Mouse (Mus musculus): ENCODE results near the gene Pcsk4. TPM values are rescaled to one million over a fixed set of nuclear protein-coding genes. Genes with fewer than 3 reads are reported as not detected.
"Not testable (repeated sequence)": the region's sequence is repeated elsewhere in the genome, so short reads cannot be mapped to it uniquely, and the experiment has no call there.

Pcsk4 gene
- polyA plus RNA-seq, 3 experiments from 2014 or later = 2.2 to 10.8 (median 9.5) TPM

DNA sequence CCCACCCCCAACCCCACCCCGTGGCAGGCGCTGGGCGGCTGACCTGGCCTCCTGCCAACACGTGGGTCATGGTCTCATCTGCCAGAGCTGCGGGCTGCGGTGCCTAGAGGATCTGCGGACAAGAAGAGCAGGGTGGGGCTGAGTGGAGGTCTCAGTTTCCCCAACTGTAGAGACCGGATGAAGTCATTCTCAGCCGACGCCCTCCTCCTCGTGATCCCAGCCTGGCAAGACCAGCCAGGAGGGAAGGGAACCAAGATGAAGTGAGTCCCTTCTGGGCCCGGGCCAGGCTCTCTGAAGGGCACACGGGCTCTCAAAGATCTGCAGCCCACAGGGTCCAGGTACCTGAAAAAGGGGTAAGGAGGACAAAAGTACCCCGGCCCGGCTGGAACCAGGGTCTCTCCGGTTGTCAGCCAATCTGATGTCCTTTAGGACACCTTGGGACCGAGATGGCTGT, 18.2 kb upstream of the Pcsk4 start:
- ATAC-seq = no peak

DNA sequence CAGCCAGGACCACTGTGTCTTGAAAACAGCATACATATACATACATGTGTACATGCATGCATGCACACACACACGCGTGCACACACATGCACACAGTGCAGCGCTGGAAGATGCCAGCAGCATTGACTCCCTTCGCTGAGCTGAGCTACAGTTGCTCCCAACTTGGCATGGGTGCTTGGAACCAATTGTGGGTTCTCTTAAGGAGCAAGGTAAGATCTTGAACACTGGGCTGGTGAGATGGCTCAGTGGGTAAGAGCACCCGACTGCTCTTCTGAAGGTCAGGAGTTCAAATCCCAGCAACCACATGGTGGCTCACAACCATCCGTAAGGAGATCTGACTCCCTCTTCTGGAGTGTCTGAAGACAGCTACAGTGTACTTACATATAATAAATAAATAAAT, 16.6 kb upstream of the Pcsk4 start:
- ATAC-seq = not testable (repeated sequence)

- no peak for ATAC-seq
Observed at GRCm38 (mm10) chr10:80345122-80345521, 15.8 kb upstream of the Pcsk4 start.

DNA sequence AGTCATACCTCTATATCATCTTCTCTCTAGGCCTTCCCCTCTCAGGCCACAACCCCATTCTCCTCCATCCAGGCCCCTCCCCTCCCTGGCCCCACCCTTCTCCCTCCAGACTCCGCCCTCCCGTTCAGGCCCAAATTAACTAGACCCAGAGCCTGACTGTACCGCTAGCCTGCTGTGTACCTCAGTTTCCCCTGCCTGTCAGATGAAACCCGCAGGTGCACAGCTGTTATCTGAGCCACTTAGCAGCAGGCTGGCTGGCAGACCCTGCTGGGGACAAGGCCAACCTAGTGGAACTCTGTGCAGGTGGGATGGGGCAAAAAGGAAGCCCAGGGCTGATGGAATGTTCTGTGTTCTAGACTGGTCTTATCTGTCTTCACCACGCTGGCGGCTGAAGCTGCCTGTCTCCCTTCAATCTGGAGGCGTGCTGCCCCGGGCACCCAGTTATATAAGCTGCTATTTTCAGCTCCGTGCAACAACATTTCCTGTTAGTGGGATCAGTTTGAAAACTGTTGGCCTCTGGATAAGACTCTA, 14.9 kb upstream of the Pcsk4 start:
- ATAC-seq = no peak

DNA sequence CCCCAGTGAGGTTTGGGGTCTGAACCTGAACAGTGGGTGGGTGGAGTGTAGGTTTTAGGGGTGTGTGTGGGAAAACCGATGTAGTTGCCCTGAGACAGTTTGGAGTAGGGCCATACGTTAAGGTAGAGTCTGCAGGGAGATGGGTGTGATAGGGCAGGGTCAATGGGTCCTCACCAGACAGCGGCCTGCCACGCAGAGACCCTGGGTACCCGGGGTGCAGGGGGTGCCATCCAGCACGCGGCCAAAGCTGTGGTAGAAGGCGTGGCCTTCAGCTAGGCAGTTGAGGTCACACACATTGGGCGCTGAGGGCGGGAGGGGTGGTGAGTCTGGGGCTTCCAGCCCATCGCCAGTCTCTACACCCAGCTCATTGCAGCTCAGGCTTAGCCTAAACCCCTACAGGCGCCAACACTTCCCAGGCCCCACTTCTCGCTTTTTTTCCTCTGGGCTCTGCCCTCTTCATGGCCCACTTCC, 14.2 kb upstream of the Pcsk4 start:
- no peak for ATAC-seq

- ATAC-seq = peak; percentile 75
Observed at GRCm38 (mm10) chr10:80342749-80343424, 13.6 kb upstream of the Pcsk4 start.

DNA sequence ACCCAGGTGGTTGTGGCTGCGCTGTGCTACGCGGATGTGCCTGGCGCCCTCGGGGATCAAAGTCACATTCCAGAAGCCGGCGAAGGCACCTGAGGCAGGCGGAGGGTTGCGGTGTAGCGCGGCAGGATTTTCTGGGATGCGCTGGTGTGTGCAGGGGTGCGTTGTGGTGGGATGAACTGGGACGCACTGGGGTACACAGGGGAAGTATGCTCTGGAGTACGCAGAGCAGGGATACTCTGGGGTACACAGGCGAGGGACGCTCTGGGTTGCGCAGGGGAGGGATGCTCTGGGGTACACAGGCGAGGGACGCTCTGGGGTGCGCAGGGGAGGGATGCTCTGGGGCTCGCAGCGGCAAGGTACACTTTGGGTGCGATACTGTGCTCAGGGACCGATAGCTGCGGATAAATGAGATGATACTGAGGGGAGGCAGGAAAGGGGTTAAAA, 13.0 kb upstream of the Pcsk4 start:
- ATAC-seq = no peak

DNA sequence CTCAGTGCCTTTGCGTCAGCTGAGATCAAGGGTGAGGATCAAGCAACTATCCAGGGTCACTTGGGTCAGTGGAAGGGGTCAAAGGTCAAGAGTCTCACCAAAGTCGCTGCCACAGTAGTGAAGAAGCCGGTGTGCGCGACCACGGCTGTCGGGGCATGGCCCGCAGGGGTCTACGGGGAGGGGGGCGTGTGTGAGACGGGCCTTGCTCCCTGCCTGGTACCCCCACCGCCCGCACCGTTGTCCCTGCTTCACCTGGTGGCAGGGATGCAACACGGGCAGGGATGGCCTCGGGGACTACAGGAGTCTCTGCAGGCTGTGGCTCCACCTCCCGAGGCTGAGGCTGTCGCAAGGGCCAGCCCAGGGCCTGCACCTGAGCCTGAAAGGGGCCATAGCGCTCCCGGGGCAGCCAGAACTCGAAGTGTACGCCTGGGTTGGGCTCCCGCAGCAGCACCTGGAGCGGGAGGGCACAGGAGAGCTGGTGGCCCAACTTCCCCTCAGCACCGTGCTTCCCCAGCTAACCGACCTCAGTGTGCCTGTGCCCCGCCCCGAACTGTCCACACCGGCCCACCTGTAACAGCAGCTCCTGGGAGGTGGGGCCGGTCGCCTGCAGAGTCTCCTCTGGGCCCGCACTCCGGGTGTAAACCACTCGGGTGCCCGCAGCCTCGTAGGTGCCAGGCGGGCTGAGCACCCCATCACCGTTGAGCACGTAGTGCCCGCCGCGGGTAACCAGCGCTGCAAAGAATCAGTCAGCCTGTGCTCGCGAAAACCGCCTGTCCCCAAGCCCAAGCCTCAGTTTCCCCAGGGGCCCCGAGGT, 12.4 kb upstream of the Pcsk4 start:
- no peak for ATAC-seq

GRCm38 (mm10) chr10:80341026-80341425, 11.7 kb upstream of the Pcsk4 start:
- ATAC-seq = no peak

DNA sequence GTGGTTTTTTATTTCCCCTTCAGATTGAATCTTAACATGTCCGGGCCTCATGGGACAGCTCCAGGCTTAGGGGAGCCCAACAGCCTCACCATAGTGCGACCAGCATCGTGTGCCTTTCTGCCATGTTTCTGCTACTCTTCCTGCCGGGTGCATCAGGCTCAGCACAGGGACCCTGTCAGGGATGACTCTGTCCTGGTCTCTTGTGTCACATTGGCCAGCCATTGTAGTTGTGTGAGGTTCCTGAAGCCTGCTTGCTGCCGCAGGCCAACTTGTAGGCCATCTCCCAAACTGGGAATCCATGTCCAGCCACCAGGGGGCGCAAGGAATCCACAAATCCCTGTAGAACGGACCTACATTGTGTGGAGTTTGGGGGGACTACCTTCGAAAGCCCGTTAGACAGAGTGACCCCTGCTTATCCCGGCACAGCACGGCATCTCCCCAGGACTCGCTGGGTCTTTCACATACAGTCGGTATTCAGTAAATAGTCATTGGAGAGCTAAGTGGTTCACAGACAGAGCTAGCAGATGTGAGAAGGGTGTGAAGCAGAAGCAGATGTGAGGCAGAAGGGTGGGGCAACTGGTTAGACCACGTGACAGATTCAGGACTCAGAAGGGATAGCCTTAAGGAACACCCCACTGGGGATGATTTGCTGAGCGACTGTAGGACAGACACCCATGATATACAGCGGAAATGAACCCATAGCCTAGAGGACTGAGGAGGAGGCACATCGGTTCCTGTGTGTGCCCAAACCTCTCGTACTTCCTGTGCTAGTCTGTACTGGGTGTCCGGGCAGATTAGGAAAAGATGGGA, 10.8 kb upstream of the Pcsk4 start:
- peak; percentile 45 for ATAC-seq

DNA sequence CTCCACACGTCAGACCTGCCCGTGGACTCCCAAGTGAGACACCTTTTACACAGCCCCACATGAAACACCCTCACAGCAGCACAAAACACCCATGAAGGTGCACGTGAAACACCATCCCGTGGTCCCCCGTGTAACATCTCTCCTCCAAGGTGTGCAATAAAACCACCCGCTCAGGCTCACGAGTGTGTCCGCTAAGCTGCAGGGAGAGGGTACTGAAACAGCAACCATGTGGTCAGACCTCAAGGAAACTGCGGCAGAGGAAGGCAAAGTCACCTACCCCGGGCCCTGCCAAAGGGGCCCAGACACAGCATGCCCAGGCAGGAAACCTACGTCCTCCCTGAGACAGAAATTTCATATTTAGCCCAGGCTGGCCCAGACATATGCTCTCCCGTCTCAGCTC, 7.0 kb upstream of the Pcsk4 start:
- no peak for ATAC-seq

- no peak for ATAC-seq
Observed at GRCm38 (mm10) chr10:80332525-80332989, 3.3 kb upstream of the Pcsk4 start.

DNA sequence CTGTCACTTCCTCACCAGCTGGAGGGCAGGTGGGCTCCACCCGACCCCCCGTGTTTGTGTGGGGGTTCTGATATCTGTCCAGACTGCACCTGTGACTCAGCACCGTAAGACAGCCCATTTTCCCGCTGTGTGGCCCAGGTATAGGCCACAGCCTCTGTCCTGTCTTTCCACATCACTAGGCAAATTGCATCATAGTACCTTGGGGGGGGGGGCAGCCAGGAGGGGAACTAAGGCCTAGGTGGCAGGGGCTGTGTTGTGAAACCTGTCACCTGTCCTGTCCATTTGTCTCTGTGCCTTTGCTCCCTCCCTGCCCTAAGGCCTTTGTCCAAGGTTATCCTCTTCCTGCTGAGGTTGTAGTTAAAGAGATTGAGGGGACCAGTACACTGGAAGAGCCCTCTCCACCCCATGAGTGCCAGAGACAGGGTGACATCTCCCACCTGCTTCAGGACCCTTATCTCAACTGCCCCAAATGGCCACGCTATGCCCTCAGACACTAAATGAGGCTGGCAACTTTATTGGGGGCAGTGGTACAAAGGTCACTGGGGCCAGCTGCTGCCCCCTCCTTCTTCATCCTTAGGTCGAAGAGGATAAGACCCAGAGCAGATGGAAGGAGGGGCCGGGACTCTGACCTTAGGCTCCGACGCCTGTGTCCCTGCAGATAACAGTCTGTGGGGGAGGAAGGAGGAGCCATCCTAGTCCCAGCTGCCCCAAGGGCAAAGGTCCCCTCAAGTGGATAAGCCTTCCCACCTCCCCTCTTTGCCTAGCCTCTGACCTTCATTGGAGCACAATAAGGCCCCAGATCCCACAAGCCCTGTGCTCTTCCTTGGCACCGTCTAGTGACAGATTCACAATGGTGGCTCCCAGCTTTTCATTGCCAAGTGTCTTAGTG, 2.6 kb upstream of the Pcsk4 start:
- no peak for ATAC-seq

GRCm38 (mm10) chr10:80330888-80331287, 1.6 kb upstream of the Pcsk4 start:
- ATAC-seq = no peak

GRCm38 (mm10) chr10:80330084-80330483, 786 bp upstream of the Pcsk4 start:
- no peak for ATAC-seq

DNA sequence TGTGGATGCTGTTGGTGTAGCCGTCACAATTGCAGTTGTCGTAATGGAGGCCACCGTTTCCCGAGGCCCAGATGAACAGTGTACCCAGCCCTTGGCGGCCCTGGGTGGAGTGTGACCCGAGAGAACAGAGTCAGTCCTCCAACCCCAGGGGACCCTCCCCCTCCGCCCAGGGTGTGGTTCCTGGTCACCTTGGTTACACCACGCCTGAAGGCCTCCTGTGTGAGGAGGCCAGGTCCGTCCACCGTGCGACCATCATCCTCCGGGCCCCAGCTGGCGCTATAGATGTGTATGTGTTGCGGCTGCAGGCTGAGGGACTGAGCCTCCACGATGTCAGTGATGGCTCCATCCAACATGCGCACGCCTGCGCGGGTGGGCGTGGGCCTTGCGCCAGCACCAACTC, 4.3 kb downstream of the Pcsk4 start:
- ATAC-seq = no peak

DNA sequence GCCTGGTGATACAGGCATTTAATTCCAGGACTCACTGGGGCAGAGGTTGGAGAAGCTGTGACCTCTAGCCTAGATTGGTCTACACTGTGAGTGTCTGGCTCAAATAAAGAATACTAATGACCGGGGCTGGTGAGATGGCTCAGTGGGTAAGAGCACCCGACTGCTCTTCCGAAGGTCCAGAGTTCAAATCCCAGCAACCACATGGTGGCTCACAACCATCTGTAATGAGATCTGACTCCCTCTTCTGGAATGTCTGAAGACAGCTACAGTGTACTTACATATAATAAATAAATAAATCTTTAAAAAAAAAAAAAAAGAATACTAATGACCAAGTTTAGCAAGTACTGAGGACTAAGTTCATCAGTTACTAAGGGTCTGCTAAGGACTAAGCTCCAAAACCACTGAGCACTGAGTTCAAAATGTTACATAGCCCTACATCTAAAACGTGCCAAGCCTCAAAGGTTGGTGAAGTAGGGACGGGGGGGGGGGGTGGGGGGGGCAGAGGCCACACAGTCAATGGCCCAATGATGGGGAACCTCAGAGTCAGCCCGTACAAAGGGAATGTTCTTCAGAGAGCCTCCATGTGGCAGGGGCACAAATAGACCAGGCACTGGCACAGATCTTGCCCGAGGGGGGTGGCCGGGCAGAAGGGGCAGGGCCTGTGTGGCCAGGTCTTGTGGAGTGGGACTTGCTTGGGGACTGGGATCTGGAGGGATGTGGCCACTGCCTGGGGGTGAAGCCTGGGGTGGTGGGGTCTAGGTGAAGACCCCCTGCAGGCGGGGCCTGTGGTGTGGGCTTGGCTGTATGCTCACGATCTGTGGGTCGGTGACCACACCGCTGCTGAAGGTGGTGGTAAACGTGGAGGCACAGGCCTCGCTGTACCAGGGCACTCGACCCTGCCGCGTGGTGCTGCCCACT, 4.9 kb downstream of the Pcsk4 start:
- no peak for ATAC-seq

GRCm38 (mm10) chr10:80323261-80324119, 5.8 kb downstream of the Pcsk4 start:
- peak; percentile 13 for ATAC-seq

DNA sequence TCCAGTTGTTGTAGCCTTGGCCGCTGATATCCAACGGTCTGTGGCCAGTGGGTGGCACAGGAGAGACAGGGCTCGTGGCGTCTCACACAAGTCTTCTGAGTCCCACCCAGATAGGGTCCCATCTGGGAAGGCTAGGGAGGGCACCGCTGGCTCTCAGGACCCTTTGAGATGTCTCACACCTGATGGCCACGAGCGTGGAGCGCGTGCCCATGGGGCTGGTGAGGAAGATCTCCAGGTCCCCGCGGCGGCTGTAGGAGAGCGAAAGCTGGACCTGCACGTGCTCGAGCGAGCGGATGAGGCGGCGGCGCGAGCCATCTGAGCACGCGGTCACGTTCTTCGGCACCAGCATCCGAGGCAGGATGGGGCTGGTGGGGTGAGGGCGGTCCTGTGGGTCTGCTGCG, 6.5 kb downstream of the Pcsk4 start:
- ATAC-seq = peak; percentile 20

Measured in inflammation-experienced regulatory T-cells, adult 6 months (primary cell).